Mouse (Mus musculus) MEL (cell line): ENCODE measurements around the gene BC049730. TPM values are rescaled to one million over a fixed set of nuclear protein-coding genes. Genes with fewer than 3 reads are reported as not detected.

Source experiments
- DNase-seq: peaks from one replicate; pipeline ENCODE4 v3.0.0; 2011; ENCODE audit warnings: low read depth, low spot score
- H3K27ac ChIP-seq: 2 replicates; pipeline ENCODE4 v1.5.1; 2012; ENCODE audit warnings: low read depth, mild to moderate bottlenecking, control low read depth, low read length, moderate library complexity; ENCODE audit not compliant: control insufficient read depth
- H3K27me3 ChIP-seq, 2 experiments: fragments of 150-350 bp in 1 of 2; sonication (generic) in 1 of 2; 2 replicates each; pipeline ENCODE4 v1.6.1; 2012; ENCODE audit warnings: low read length in 2 of 2, mild to moderate bottlenecking in 2 of 2, improper control_type of control experiment in 1 of 2, moderate library complexity in 1 of 2; ENCODE audit not compliant: insufficient read depth in 2 of 2, control insufficient read depth in 1 of 2
- H3K36me3 ChIP-seq, 2 experiments: 2 replicates each; pipeline ENCODE4 v1.6.1; 2012 to 2014; ENCODE audit warnings: low read length in 2 of 2, improper control_type of control experiment in 1 of 2, inconsistent platforms in 1 of 2, mild to moderate bottlenecking in 1 of 2; ENCODE audit not compliant: insufficient read depth in 2 of 2, control insufficient read depth in 1 of 2
- H3K4me1 ChIP-seq, 2 experiments: fragments of 150-350 bp in 1 of 2; sonication (generic) in 1 of 2; 2 replicates each; pipeline ENCODE4 v1.6.1; 2012; ENCODE audit warnings: low read length in 2 of 2, improper control_type of control experiment in 1 of 2, mild to moderate bottlenecking in 1 of 2; ENCODE audit not compliant: insufficient read depth in 2 of 2, control insufficient read depth in 1 of 2
- H3K4me3 ChIP-seq, 2 experiments: fragments of 150-350 bp in 1 of 2; sonication (generic) in 1 of 2; 2 replicates each; pipeline ENCODE4 v1.5.1; 2012; ENCODE audit warnings: low read depth in 2 of 2, low read length in 2 of 2, mild to moderate bottlenecking in 2 of 2, moderate library complexity in 2 of 2, control low read depth in 1 of 2, improper control_type of control experiment in 1 of 2; ENCODE audit not compliant: control insufficient read depth in 1 of 2, insufficient read depth in 1 of 2
- H3K79me2 ChIP-seq: 2 replicates; pipeline ENCODE4 v1.6.1; 2012; ENCODE audit warnings: mild to moderate bottlenecking, low read length, moderate library complexity; ENCODE audit not compliant: control insufficient read depth, poor library complexity, insufficient read depth
- H3K9ac ChIP-seq: 2 replicates; pipeline ENCODE4 v1.6.1; 2012; ENCODE audit warnings: low read depth, mild to moderate bottlenecking, control low read depth, low read length, moderate library complexity; ENCODE audit not compliant: control insufficient read depth, poor library complexity, severe bottlenecking
- H3K9me3 ChIP-seq: fragments of 150-350 bp; sonication (generic); replicated peaks from 2 replicates; pipeline ENCODE4 v1.6.1; 2012; ENCODE audit warnings: mild to moderate bottlenecking, low read length, improper control_type of control experiment, moderate library complexity; ENCODE audit not compliant: insufficient read depth
- MXI1 ChIP-seq: IDR thresholded peaks from 2 replicates; pipeline ENCODE4 v1.6.1; 2011; ENCODE audit warnings: mild to moderate bottlenecking, low read depth, low read length, improper control_type of control experiment
- SMC3 ChIP-seq: IDR thresholded peaks from 2 replicates; pipeline ENCODE4 v1.6.1; 2011; ENCODE audit warnings: low read depth, low read length, improper control_type of control experiment
- polyA plus RNA-seq, 2 experiments: library from polyadenylated mRNA; stranded (reverse) in 1 of 2; unstranded in 1 of 2; fragments of >175 nt in 1 of 2; fragments of >200 nt in 1 of 2; gene quantifications; 2 replicates each; pipeline versions ENCODE4 v1.2.1 to v1.2.4; 2012; ENCODE audit warnings: low replicate concordance in 2 of 2, low read depth in 1 of 2; ENCODE audit not compliant: insufficient read length in 2 of 2, insufficient read depth in 1 of 2, missing spikeins in 1 of 2
- total RNA-seq: library from RNA; depleted of rRNA; stranded (reverse); fragments of 300-350 nt; gene quantifications from 2 replicates; pipeline ENCODE4 v1.2.3, GENCODE M21; 2012; rRNA removed

The BC049730 gene
- total and polyA plus RNA-seq, 3 experiments: not detected

- H3K4me1 ChIP-seq: no peaks in the 10 kb centered on the region
- no peaks in the 10 kb centered on the region for H3K9me3 ChIP-seq
- H3K79me2 ChIP-seq: no peaks in the 10 kb centered on the region
- H3K27me3 ChIP-seq: peaks cover 0 to 4% of the 10 kb centered on the region in 2 experiments; a peak in 1 of 4 replicates
- no peaks in the 10 kb centered on the region for H3K36me3 ChIP-seq
- TF ChIP-seq MXI1 (no peak), SMC3 (no peak)
- H3K4me3 ChIP-seq: no peak overlapping the region
- DNase-seq: no peak
- H3K27ac ChIP-seq: no peak overlapping the region
- H3K9ac ChIP-seq: no peak overlapping the region
Observed at GRCm38 (mm10) chr7:24761161-24761560, 52.1 kb downstream of the BC049730 start.

DNA sequence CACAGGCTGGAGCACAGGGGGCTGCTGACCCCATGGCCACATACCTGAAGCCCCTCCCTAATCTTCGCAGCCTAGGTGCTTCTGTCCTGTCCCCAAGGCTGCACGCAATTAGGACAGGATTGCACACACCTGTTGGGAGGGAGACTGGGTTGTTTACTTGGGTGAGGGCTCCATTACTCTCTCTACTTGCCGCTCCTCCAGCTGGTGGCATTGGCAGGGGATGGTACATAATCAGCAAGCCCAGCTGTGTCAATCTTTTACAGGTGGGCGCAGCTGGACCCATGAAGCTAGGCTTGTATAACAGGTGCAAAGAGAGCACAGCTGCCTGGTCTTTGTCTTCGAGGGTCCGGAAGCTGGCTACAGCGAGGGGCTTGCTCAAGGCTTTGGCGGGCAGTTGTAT lies 53.5 kb downstream of the BC049730 start:
- Histone ChIP-seq H3K27ac (no peak overlapping the region), H3K9ac (no peak overlapping the region), H3K4me1 (no peaks in the 10 kb centered on the region), H3K4me3 (no peak overlapping the region)
- TF ChIP-seq SMC3: no peak
- TF ChIP-seq, all 39 proteins: peak for 0
- Histone ChIP-seq H3K27me3 (peaks cover 0 to 2% of the 10 kb centered on the region in 2 experiments; a peak in 1 of 4 replicates), H3K36me3 (no peaks in the 10 kb centered on the region), H3K79me2 (no peaks in the 10 kb centered on the region), H3K9me3 (no peaks in the 10 kb centered on the region)
- no peak for DNase-seq

Other genes starting within 250 kb of the BC049730 start
- 8.0 and 9.7 TPM in 2 replicates for gene Plaur, start 246.8 kb upstream of the BC049730 start, total RNA-seq
- gene Plaur, start 246.8 kb upstream of the BC049730 start, polyA plus RNA-seq: 1 to 10 TPM in 1 of 2 experiments, not detected in 1; 8.6 TPM
- gene Cadm4, start 227.2 kb upstream of the BC049730 start, total RNA-seq: 0.12 and 0.16 TPM in 2 replicates
- gene Cadm4, start 227.2 kb upstream of the BC049730 start, polyA plus RNA-seq: under 1 TPM in 1 of 2 experiments, not detected in 1; 0.38 TPM
- gene Zfp428, start 202.2 kb upstream of the BC049730 start, total RNA-seq: 10.3 and 12.4 TPM in 2 replicates
- 10 to 100 TPM in 1 of 2 experiments, not detected in 1; 16.4 TPM for gene Zfp428, start 202.2 kb upstream of the BC049730 start, polyA plus RNA-seq
- gene AC161166.1, start 196.8 kb upstream of the BC049730 start, total RNA-seq: not detected in 2 replicates
- under 1 TPM in 1 of 2 experiments, not detected in 1; 0.13 TPM for gene AC161166.1, start 196.8 kb upstream of the BC049730 start, polyA plus RNA-seq
- 3.6 and 4.7 TPM in 2 replicates for gene Irgq, start 178.6 kb upstream of the BC049730 start, total RNA-seq
- 1 to 10 TPM in 1 of 2 experiments, not detected in 1; 5.8 TPM for gene Irgq, start 178.6 kb upstream of the BC049730 start, polyA plus RNA-seq
- gene Pinlyp, start 163.1 kb upstream of the BC049730 start, total RNA-seq: not detected in 2 replicates
- gene Pinlyp, start 163.1 kb upstream of the BC049730 start, polyA plus RNA-seq: not detected
- 84.4 and 97.4 TPM in 2 replicates for gene Xrcc1, start 163.0 kb upstream of the BC049730 start, total RNA-seq
- gene Xrcc1, start 163.0 kb upstream of the BC049730 start, polyA plus RNA-seq: 100 to 1,000 TPM; 101 to 574 TPM
- 17.8 and 21.0 TPM in 2 replicates for gene Ethe1, start 121.7 kb upstream of the BC049730 start, total RNA-seq
- 10 to 100 TPM in 1 of 2 experiments, not detected in 1; 33.3 TPM for gene Ethe1, start 121.7 kb upstream of the BC049730 start, polyA plus RNA-seq
- gene Zfp575, start 121.6 kb upstream of the BC049730 start, total RNA-seq: 0.26 and 0.58 TPM in 2 replicates
- under 1 TPM in 1 of 2 experiments, not detected in 1; 0.50 TPM for gene Zfp575, start 121.6 kb upstream of the BC049730 start, polyA plus RNA-seq
- gene Phldb3, start 98.5 kb upstream of the BC049730 start, total RNA-seq: 6.0 and 6.4 TPM in 2 replicates
- gene Phldb3, start 98.5 kb upstream of the BC049730 start, polyA plus RNA-seq: 10 to 100 TPM in 1 of 2 experiments, not detected in 1; 10.8 TPM
- not detected in 2 replicates for gene Lypd3, start 72.7 kb upstream of the BC049730 start, total RNA-seq
- gene Lypd3, start 72.7 kb upstream of the BC049730 start, polyA plus RNA-seq: not detected
- gene Tex101, start 32.6 kb upstream of the BC049730 start, total RNA-seq: 0.15 TPM in 1 of 2 replicates, not detected in the other
- gene Tex101, start 32.6 kb upstream of the BC049730 start, polyA plus RNA-seq: under 1 TPM in 1 of 2 experiments, not detected in 1; 0.08 TPM
- gene Gm4763, start 17.7 kb downstream of the BC049730 start, total RNA-seq: not detected in 2 replicates
- gene Gm4763, start 17.7 kb downstream of the BC049730 start, polyA plus RNA-seq: not detected
- not detected in 2 replicates for gene Cd177, start 51.1 kb downstream of the BC049730 start, total RNA-seq
- gene Cd177, start 51.1 kb downstream of the BC049730 start, polyA plus RNA-seq: under 1 TPM in 1 of 2 experiments, not detected in 1; 0.11 TPM
- gene Ceacam10, start 68.0 kb downstream of the BC049730 start, total RNA-seq: not detected in 2 replicates
- under 1 TPM in 1 of 2 experiments, not detected in 1; 0.19 TPM for gene Ceacam10, start 68.0 kb downstream of the BC049730 start, polyA plus RNA-seq
- 0.54 TPM in 1 of 2 replicates, not detected in the other for gene Gm9844, start 153.0 kb downstream of the BC049730 start, total RNA-seq
- under 1 TPM in 1 of 2 experiments, not detected in 1; 0.95 TPM for gene Gm9844, start 153.0 kb downstream of the BC049730 start, polyA plus RNA-seq
- gene Lypd4, start 160.7 kb downstream of the BC049730 start, total RNA-seq: not detected in 2 replicates
- not detected for gene Lypd4, start 160.7 kb downstream of the BC049730 start, polyA plus RNA-seq
- gene Dmrtc2, start 160.8 kb downstream of the BC049730 start, total RNA-seq: not detected in 2 replicates
- gene Dmrtc2, start 160.8 kb downstream of the BC049730 start, polyA plus RNA-seq: not detected
- gene Rps19, start 175.1 kb downstream of the BC049730 start, total RNA-seq: 3,168 and 3,580 TPM in 2 replicates
- gene Rps19, start 175.1 kb downstream of the BC049730 start, polyA plus RNA-seq: 1,000 to 10,000 TPM in 1 of 2 experiments, not detected in 1; 2,454 TPM
- 0.13 and 0.23 TPM in 2 replicates for gene Cd79a, start 188.1 kb downstream of the BC049730 start, total RNA-seq
- gene Cd79a, start 188.1 kb downstream of the BC049730 start, polyA plus RNA-seq: under 1 TPM in 1 of 2 experiments, not detected in 1; 0.61 TPM
- 43.7 and 53.3 TPM in 2 replicates for gene Arhgef1, start 193.7 kb downstream of the BC049730 start, total RNA-seq
- gene Arhgef1, start 193.7 kb downstream of the BC049730 start, polyA plus RNA-seq: 100 to 1,000 TPM in 1 of 2 experiments, not detected in 1; 163 TPM
- not detected in 2 replicates for gene Gm4881, start 235.3 kb downstream of the BC049730 start, total RNA-seq
- under 1 TPM in 1 of 2 experiments, not detected in 1; 0.13 TPM for gene Gm4881, start 235.3 kb downstream of the BC049730 start, polyA plus RNA-seq